Mouse (Mus musculus) G1E (cell line): Measurements from ENCODE around the gene Bola2.
"Not testable (repeated sequence)": the region's sequence is repeated elsewhere in the genome, so short reads cannot be mapped to it uniquely, and the experiment has no call there.

Experiments
- CTCF ChIP-seq: IDR thresholded peaks from 2 replicates; pipeline ENCODE4 v1.5.1; 2012; ENCODE audit warnings: low read depth, low read length, inconsistent platforms, mixed read lengths
- POLR2AphosphoS5 ChIP-seq: IDR thresholded peaks from 2 replicates; pipeline ENCODE4 v1.6.1; 2012; ENCODE audit warnings: low read depth, low read length, inconsistent platforms; ENCODE audit not compliant: insufficient replicate concordance

DNA sequence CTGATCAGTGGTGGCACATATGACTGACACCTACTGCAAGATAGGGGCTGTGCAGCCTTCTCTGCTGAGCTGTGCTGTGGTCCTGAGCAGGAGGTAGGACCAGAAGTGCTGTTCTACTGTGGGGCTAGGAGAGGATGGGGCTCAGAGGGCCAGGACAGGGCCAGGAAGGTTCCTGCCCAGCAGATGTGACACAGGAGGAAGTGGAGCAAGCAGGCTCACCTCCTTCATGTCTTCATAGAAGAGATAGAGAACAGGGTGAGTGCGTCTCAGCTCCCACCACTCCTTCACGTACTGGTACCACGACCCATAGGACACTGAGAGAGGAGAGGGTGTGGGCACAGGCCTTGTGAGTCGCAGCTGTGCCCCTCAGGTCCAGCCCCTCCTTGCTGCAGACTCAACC is 7.0 kb upstream of the Bola2 start:
- TF ChIP-seq CTCF, POLR2AphosphoS5: not testable (repeated sequence)
